Mouse (Mus musculus) forebrain, embryonic 12.5 days (tissue): ENCODE measurements around the gene Kpnb1. TPM values are rescaled to one million over a fixed set of nuclear protein-coding genes. Genes with fewer than 3 reads are reported as not detected.

Source experiments
- ATAC-seq: fragments of 200-750 bp; cut with Nextera tagmentation; 2 replicates; pipeline ENCODE4 v1.8.0; 2017; ENCODE audit warnings: moderate TSS enrichment; ENCODE audit not compliant: low FRiP score
- H3K27ac ChIP-seq: fragments of 300-500 bp; sonication (generic); 2 replicates; pipeline ENCODE4 v1.5.1; 2016; ENCODE audit warnings: mild to moderate bottlenecking
- H3K27me3 ChIP-seq: fragments of 300-500 bp; sonication (generic); 2 replicates; pipeline ENCODE4 v1.6.1; 2016; ENCODE audit warnings: mild to moderate bottlenecking
- H3K36me3 ChIP-seq: fragments of 300-500 bp; sonication (generic); replicated peaks from 2 replicates; pipeline ENCODE4 v1.6.1; 2016; ENCODE audit warnings: mild to moderate bottlenecking
- H3K4me1 ChIP-seq: fragments of 300-500 bp; sonication (generic); 2 replicates; pipeline ENCODE4 v1.6.1; 2016
- H3K4me2 ChIP-seq: fragments of 300-500 bp; sonication (generic); 2 replicates; pipeline ENCODE4 v1.6.1; 2016; ENCODE audit warnings: mild to moderate bottlenecking, moderate library complexity
- H3K4me3 ChIP-seq: fragments of 300-500 bp; sonication (generic); replicated peaks from 2 replicates; pipeline ENCODE4 v1.5.1; 2016; ENCODE audit warnings: mild to moderate bottlenecking
- H3K9ac ChIP-seq: fragments of 300-500 bp; sonication (generic); 2 replicates; pipeline ENCODE4 v1.6.1; 2016; ENCODE audit warnings: mild to moderate bottlenecking
- H3K9me3 ChIP-seq: fragments of 300-500 bp; sonication (generic); 2 replicates; pipeline ENCODE4 v1.6.1; 2016
- WGBS: fragments of 180-500 bp; shearing (Covaris S2); methylation state at CpG from one replicate; pipeline ENCODE4 v1.1.7; 2016; 5-methylcytosine and 5-hydroxymethylcytosine counted together
- polyA plus RNA-seq: library from polyadenylated mRNA; unstranded; fragments of >200 nt; fragmentation: Nextera tagmentation; extraction: Ambion mirVana; gene quantifications from 2 replicates; pipeline ENCODE4 v1.2.1, GENCODE M21; 2016

The Kpnb1 gene
- polyA plus RNA-seq, 1 experiment from 2014 or later, result 73.9 TPM

DNA sequence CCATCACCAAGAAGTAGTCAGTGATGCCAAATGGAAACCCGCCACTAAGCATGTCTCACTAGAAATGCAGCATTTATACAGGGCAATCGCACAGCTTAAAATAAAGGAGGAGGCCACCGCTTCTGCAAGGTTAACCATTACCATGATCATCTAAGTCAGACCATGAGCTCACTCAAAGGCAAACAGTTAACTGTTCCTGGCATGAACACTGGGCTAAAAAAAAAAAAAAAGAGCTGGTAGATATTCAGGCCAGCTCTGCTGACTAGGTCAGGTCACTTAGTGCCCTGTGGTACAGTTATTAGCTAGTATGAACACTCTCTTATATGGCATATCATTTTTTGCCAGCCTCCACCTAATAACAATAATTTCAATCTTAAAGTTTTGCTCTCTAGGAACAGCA is 5.2 kb downstream of the Kpnb1 start:
- Histone ChIP-seq H3K4me2 (no peak overlapping the region), H3K9ac (no peak overlapping the region), H3K27me3 (no peaks in the 10 kb centered on the region), H3K36me3 (peaks cover 80% of the 10 kb centered on the region), H3K4me3 (no peak overlapping the region), H3K9me3 (no peaks in the 10 kb centered on the region), H3K4me1 (peaks cover 27% of the 10 kb centered on the region), H3K27ac (no peak overlapping the region)
- 92% methylated on average over 3 of the region's 3 CpGs for WGBS
- ATAC-seq, result no peak

DNA sequence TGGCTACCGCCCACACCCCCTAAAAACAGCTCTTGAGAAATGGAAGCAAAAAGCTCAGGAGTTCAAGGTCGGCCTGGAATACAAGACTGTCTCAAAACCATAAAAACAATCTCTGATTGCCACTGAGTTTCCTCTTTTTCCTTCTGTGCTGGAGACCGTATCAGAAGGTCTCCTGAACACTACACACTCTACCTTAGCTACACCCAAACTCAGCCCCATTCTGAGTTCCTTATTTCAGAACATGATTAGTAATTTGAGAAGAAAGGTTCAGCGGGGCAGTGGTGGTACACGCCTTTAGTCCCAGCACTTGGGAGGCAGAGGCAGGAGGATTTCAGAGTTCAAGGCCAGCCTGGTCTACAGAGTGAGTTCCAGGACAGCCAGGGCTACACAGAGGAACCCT is 6.6 kb downstream of the Kpnb1 start:
- WGBS, result 90% methylated on average over 5 of the region's 5 CpGs
- H3K4me2 ChIP-seq, result no peak overlapping the region
- H3K4me1 ChIP-seq, result peaks cover 22% of the 10 kb centered on the region
- ATAC-seq, result no peak
- peaks cover 94% of the 10 kb centered on the region for H3K36me3 ChIP-seq
- no peak overlapping the region for H3K9ac ChIP-seq
- H3K27ac ChIP-seq, result no peak overlapping the region
- H3K4me3 ChIP-seq, result no peak overlapping the region
- H3K9me3 ChIP-seq, result no peaks in the 10 kb centered on the region
- H3K27me3 ChIP-seq, result no peaks in the 10 kb centered on the region

DNA sequence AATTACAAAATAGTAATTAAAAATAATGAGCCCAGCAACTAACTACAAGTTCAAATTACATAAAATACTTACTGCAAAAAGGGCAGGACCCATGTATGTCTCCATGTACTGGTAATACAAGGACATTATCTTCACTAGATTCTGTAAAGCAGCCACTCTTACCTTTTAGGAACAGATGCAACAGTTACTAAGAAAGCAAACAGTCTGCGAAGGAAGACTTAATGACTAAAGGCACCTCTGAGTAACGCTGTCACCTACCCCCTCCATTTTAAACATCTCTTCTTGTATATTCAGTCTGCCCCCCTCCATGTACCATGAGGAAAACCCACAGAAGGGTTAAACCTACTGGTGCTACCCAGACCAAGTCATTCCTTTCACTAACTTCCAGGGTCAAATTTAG is 9.5 kb downstream of the Kpnb1 start:
- no peak for ATAC-seq
- WGBS, result 98% methylated on average over 2 of the region's 2 CpGs
- Histone ChIP-seq H3K9me3 (no peaks in the 10 kb centered on the region), H3K4me3 (no peak overlapping the region), H3K9ac (no peak overlapping the region), H3K4me2 (no peak overlapping the region), H3K27me3 (no peaks in the 10 kb centered on the region), H3K27ac (no peak overlapping the region), H3K36me3 (peaks cover 99% of the 10 kb centered on the region), H3K4me1 (no peaks in the 10 kb centered on the region; the same call in 1 of the 2 replicates)

DNA sequence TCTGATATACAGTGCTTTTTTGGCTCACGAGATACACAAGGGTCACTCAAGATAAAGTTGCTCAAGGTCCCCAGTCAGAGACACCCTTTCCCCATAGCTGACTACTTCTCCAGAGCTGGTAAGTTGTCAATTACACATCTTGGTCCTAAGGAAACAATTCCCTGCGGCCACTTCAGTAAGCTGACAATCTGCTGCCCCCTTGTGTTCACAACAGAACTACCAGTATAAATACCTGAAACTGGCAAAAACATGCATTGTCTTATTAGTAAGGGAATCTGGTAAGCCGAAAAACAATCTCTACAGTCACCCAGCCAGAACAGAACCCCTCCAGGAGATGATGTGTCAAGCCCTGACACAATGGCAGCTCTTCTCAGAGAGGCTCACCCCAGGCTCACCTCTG is 10.8 kb downstream of the Kpnb1 start:
- WGBS, result 58% methylated on average over 3 of the region's 3 CpGs

DNA sequence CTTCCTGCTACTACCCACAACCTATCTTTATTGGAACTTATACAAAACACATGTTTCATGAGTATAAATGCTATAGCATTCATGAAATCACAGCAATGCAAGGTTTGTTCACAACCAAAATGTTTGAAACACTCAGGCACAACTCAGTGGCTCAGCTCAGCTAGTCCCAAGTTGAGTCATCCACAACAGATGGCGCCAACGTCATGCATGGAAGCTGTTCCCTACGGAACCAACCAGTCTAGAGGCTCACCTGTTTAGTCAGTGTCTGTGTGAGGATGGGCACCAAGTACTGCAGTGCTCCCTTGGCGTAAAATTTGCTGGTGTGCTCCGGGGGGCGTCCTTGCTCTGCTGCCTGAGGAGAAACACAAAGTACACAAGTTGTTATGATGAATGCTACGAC is 12.2 kb downstream of the Kpnb1 start:
- no peak overlapping the region for H3K4me3 ChIP-seq
- H3K4me2 ChIP-seq, result no peak overlapping the region
- peaks cover 97% of the 10 kb centered on the region for H3K36me3 ChIP-seq
- no peaks in the 10 kb centered on the region for H3K9me3 ChIP-seq
- no peak overlapping the region for H3K9ac ChIP-seq
- H3K27me3 ChIP-seq, result no peaks in the 10 kb centered on the region
- no peak overlapping the region for H3K27ac ChIP-seq
- 95% methylated on average over 7 of the region's 7 CpGs for WGBS
- no peaks in the 10 kb centered on the region for H3K4me1 ChIP-seq
- no peak for ATAC-seq

More for the DNA sequence above, 10.8 kb downstream of the Kpnb1 start:
- no peak overlapping the region for H3K4me2 ChIP-seq
- H3K9me3 ChIP-seq, result no peaks in the 10 kb centered on the region
- no peak overlapping the region for H3K27ac ChIP-seq
- H3K4me3 ChIP-seq, result no peak overlapping the region
- H3K36me3 ChIP-seq, result peaks cover 97% of the 10 kb centered on the region
- no peak overlapping the region for H3K9ac ChIP-seq
- no peak for ATAC-seq
- no peaks in the 10 kb centered on the region for H3K27me3 ChIP-seq
- no peaks in the 10 kb centered on the region for H3K4me1 ChIP-seq

DNA sequence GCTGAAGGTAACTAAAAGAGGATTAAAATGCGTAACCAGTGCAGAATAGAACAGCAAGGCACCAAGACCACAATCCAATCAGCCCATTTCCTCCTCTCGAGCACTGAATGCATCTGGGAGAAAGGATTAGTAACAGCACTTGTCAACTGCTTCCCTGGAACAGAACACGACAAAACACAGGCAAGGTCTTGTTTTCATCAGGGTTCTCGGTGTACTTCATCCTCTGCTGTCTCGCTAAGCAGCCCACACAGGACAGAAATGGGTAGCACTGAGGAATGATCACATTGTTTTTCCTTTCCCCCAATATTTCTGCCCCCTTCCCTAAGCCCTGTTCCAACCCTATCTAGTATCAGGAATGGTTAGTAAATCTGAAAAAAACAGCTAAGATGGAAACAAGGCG is 27.3 kb downstream of the Kpnb1 start:
- no peak overlapping the region for H3K4me3 ChIP-seq
- no peak for ATAC-seq
- H3K36me3 ChIP-seq, result peaks cover 94% of the 10 kb centered on the region
- no peaks in the 10 kb centered on the region for H3K27me3 ChIP-seq
- no peak overlapping the region for H3K4me2 ChIP-seq
- no peak overlapping the region for H3K9ac ChIP-seq
- no peaks in the 10 kb centered on the region for H3K9me3 ChIP-seq
- H3K4me1 ChIP-seq, result no peaks in the 10 kb centered on the region
- H3K27ac ChIP-seq, result no peak overlapping the region
- WGBS, result 62% methylated on average over 6 of the region's 6 CpGs

DNA sequence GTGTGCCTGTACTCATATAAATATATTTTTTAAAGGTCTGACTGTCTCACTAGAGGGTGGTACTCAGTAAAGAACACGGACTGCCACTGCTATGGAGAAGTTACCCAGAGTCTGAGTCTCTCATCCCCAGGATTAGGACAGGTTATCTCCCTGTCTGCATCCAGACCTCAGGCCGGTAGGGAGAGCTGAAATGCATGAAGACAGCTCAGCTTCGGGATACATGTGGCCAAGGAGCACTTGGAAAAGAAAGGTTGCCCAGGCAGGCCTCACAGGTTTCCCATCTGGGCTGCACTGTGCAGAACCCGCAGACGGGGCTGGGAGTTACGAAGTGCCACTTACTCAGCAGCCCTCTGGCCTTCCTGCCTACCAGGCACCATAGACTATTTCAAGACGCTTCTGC is 30.7 kb downstream of the Kpnb1 start:
- H3K36me3 ChIP-seq, result peaks cover 68% of the 10 kb centered on the region
- no peak for ATAC-seq

DNA sequence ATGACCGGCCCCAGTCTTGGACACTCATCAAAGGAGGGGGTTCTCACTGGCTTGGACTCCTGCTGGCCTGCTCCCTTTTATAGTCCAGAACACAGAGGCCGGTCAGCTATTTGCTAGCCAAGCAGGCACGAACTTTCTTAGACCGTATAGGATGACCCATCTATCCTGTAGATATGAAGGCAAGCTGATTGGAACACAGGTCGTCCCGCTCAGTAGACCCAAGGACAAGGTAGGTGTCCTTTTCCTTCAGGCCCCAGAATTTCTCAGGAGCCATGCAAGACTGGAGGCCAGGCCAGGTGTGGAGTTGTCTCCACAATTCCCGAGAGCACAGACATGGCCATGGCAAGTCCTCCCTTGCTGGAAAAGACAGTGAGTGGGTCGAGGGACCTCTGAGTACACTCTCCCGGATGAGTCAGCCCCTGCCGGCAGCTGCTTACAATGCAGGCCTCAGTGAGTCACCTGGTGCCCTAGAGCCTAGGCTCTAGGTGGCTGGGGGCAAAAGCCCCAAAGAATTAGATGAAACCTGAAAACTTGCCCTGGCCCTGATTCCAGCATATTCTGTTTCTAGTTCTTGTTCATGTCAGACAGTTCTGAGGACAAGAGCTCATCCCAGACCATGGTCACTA is 34.9 kb downstream of the Kpnb1 start:
- peak overlapping the region; percentile 92; the same call in 1 of the 2 replicates for H3K27ac ChIP-seq

More for the DNA sequence above, 30.7 kb downstream of the Kpnb1 start:
- no peaks in the 10 kb centered on the region for H3K9me3 ChIP-seq
- WGBS, result 85% methylated on average over 7 of the region's 7 CpGs
- no peak overlapping the region for H3K4me3 ChIP-seq
- no peak overlapping the region for H3K9ac ChIP-seq
- no peak overlapping the region for H3K4me2 ChIP-seq
- H3K4me1 ChIP-seq, result peaks cover 11% of the 10 kb centered on the region
- H3K27me3 ChIP-seq, result 0 out of 2 replicates have a peak, but pooled peaks cover 3% of the 10 kb centered on the region
- no peak overlapping the region for H3K27ac ChIP-seq

DNA sequence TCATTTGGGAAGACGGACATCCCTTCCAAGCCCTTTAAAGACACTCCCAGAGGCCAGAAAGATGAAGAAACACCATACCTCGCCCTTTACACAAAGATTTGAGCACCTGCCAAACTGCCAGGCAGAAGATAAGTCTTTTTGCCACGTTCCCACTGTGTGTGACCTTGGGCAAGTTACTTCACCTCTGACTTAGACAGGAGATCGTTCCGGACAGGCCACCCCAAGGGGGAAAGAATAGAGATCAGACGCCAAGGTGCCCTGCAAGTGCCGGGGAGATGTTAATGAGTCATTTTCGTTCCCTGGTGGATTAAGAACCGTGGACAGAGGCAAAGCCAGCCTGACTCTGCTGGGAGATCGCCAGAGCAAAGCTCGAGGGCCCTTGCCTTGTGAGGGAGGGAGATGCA is 35.7 kb downstream of the Kpnb1 start:
- WGBS, result under 1% methylated on average over 11 of the region's 11 CpGs
- Histone ChIP-seq H3K4me3 (peak overlapping the region; percentile 80), H3K27ac (peak overlapping the region; percentile 92; the same call in 1 of the 2 replicates)

More for the DNA sequence above, 34.9 kb downstream of the Kpnb1 start:
- peaks cover 37% of the 10 kb centered on the region for H3K36me3 ChIP-seq
- ATAC-seq, result no peak
- H3K4me3 ChIP-seq, result no peak overlapping the region
- no peaks in the 10 kb centered on the region for H3K9me3 ChIP-seq
- WGBS, result 20% methylated on average over 10 of the region's 10 CpGs
- peak overlapping the region; percentile 89; the same call in 1 of the 2 replicates for H3K4me2 ChIP-seq
- H3K9ac ChIP-seq, result peak overlapping the region; percentile 86; the same call in 1 of the 2 replicates
- H3K4me1 ChIP-seq, result peaks cover 37% of the 10 kb centered on the region
- H3K27me3 ChIP-seq, result peaks cover 19% of the 10 kb centered on the region; the same call in 1 of the 2 replicates

DNA sequence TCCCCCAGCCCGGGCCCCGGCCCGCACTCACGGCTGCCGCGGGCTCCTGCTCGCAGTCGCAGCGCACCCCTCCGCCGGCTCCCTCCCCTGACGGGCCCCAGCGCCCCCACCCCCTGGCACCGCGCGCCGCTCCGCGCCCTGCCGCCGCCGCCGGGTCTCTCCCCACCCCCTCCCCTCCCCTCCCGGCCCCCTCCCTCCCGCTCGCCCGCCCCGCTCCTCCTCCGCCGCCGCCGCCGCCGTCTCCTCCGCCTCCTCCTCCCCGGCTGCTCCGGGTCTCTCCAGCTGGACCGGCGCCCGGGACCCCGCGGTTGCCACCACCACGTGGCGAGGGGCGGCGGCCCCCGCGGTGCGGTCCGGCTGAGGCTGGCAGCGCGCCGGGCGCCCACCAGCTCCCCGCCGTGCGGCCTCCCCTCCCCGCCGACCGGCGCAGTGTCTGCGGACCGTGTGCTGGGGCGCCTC is 36.3 kb downstream of the Kpnb1 start, which contains the start of gene Tbkbp1:
Tbkbp1 (minus strand) TSS at position 153 of the 459 bp plus-strand sequence.
- peak within 1 kb of the TSS; percentile 92 for H3K27ac ChIP-seq
- H3K9me3 ChIP-seq, result no peaks in the 10 kb centered on the region
- H3K27me3 ChIP-seq, result peaks cover 23% of the 10 kb centered on the region; the same call in 1 of the 2 replicates
- WGBS, result under 1% methylated on average over 27 of the region's 64 CpGs
- peak within 1 kb of the TSS; percentile 80 for H3K4me3 ChIP-seq
- peak within 1 kb of the TSS; percentile 86 for H3K9ac ChIP-seq
- H3K4me2 ChIP-seq, result peak within 1 kb of the TSS; percentile 89
- peaks cover 40% of the 10 kb centered on the region for H3K4me1 ChIP-seq
- peak; percentile 53 for ATAC-seq
- H3K36me3 ChIP-seq, result peaks cover 31% of the 10 kb centered on the region

More for the DNA sequence above, 35.7 kb downstream of the Kpnb1 start:
- Histone ChIP-seq H3K27me3 (peaks cover 23% of the 10 kb centered on the region; the same call in 1 of the 2 replicates), H3K9me3 (no peaks in the 10 kb centered on the region), H3K4me2 (peak overlapping the region; percentile 89), H3K4me1 (peaks cover 37% of the 10 kb centered on the region), H3K36me3 (peaks cover 33% of the 10 kb centered on the region), H3K9ac (peak overlapping the region; percentile 86)
- no peak for ATAC-seq

DNA sequence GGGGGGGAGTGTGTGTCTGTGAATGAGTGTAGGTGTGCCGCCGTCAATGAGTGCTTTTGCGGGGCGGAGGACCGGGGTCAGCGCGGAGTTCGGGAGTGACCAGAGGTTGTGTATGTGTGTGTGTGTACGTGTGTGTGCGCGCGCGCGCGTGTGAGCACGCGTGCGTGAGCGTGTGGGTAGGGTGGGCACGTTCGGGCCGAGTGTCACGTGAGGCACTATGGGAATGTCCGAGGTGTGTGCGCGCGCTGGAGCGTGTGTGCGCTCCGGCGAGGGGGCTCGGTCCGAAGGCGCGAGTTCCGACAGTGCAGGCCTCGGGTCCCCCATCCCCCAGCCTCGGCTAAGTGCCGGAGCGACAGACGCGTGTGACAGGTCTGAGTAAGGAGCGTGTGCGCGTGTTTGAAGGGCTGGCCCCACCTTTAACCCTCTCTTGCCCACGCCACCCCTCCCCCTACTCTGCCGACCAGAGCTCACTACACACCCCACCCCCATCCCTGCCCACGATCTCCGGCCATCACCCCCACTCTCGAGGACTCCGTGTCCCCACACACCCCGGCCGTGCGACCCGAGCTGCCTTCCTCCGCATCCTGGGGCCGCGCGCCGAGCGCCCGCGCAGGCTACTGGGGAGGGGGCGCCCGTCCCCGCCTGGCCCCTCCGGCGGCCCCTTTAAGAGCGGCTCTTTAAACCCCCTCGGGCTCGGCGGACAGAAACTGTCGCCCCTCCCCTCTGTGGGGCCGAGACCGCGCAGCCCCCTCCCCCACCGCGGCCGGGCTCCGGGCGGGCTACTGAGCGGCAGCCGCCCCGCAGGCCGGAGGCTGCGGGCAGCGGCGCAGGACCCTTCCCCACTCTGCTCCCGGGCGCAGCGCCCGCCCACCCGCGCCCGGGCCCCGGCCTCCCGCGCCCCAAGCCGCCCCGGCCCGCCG is 37.0 kb downstream of the Kpnb1 start:
- peak overlapping the region; percentile 80 for H3K4me3 ChIP-seq
- H3K9me3 ChIP-seq, result no peaks in the 10 kb centered on the region
- H3K36me3 ChIP-seq, result peaks cover 31% of the 10 kb centered on the region
- H3K9ac ChIP-seq, result peak overlapping the region; percentile 86
- peaks cover 41% of the 10 kb centered on the region for H3K4me1 ChIP-seq
- peaks cover 23% of the 10 kb centered on the region; the same call in 1 of the 2 replicates for H3K27me3 ChIP-seq
- under 1% methylated on average over 83 of the region's 102 CpGs for WGBS
- peak overlapping the region; percentile 92 for H3K27ac ChIP-seq
- ATAC-seq, result peak; percentile 83
- peak overlapping the region; percentile 89 for H3K4me2 ChIP-seq

DNA sequence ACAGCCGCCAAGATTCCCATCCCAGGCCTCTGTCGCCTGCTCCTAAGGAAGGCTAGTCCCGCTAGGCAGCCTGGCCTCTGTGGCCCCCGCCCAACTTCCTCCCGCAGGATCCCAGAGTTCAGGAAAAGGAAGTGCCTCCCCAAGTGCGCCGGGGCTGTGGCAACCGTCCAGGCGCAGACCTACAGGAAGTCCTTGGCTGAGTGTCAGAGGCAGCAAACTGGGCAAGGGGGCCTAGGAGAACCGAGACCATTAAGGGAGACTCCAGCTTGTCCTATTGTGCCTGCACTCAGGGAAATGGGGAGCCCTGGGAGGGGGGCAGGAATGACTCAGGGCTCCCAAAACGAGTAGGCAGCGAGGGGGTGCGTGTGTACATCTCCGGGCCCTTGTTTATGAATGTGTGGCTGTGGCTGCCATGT is 37.7 kb downstream of the Kpnb1 start:
- peak overlapping the region; percentile 86 for H3K9ac ChIP-seq
- peak overlapping the region; percentile 80 for H3K4me3 ChIP-seq
- peaks cover 23% of the 10 kb centered on the region; the same call in 1 of the 2 replicates for H3K27me3 ChIP-seq
- WGBS, result 7% methylated on average over 14 of the region's 14 CpGs
- peak; percentile 6; the same call in 1 of the 2 replicates for ATAC-seq
- H3K4me1 ChIP-seq, result peaks cover 41% of the 10 kb centered on the region
- H3K27ac ChIP-seq, result peak overlapping the region; percentile 92
- no peaks in the 10 kb centered on the region for H3K9me3 ChIP-seq
- H3K4me2 ChIP-seq, result peak overlapping the region; percentile 89
- peaks cover 28% of the 10 kb centered on the region for H3K36me3 ChIP-seq
